Mouse (Mus musculus): ENCODE measurements around the gene Galnt17. TPM values are rescaled to one million over a fixed set of nuclear protein-coding genes. Genes with fewer than 3 reads are reported as not detected.

Galnt17 gene
- polyA plus RNA-seq, 1 experiment from 2014 or later: 1.5 TPM

- no peak for ATAC-seq (ENCODE audit: insufficient read depth, low FRiP score, low TSS enrichment)
- Histone ChIP-seq H3K4me3 (ENCODE audit: low read depth, low read length) (no peak overlapping the region), H3K36me3 (ENCODE audit: control insufficient read depth, insufficient read depth, low read length) (no peaks in the 10 kb centered on the region), H3K9me3 (ENCODE audit: control insufficient read depth, low read length) (no peaks in the 10 kb centered on the region), H3K27ac (ENCODE audit: low read depth, low read length) (no peak overlapping the region), H3K4me2 (ENCODE audit: low read depth) (no peak overlapping the region), H3K27me3 (ENCODE audit: control insufficient read depth, insufficient read depth, low read length) (no peaks in the 10 kb centered on the region), H3K9ac (ENCODE audit: low read length) (no peak overlapping the region), H3K4me1 (ENCODE audit: control insufficient read depth, insufficient read depth, low read length) (no peaks in the 10 kb centered on the region)
- DNase-seq (ENCODE audit: low spot score): no peak
- 85% methylated on average over 2 of the region's 2 CpGs for WGBS
Measured at GRCm38 (mm10) chr5:131266291-131266690, 42.0 kb downstream of the Galnt17 start.

- Histone ChIP-seq H3K9me3 (ENCODE audit: control insufficient read depth, low read length) (no peaks in the 10 kb centered on the region), H3K4me3 (ENCODE audit: low read depth, low read length) (no peak overlapping the region), H3K27ac (ENCODE audit: low read depth, low read length) (no peak overlapping the region), H3K4me1 (ENCODE audit: control insufficient read depth, insufficient read depth, low read length) (no peaks in the 10 kb centered on the region), H3K9ac (ENCODE audit: low read length) (no peak overlapping the region), H3K4me2 (ENCODE audit: low read depth) (no peak overlapping the region), H3K36me3 (ENCODE audit: control insufficient read depth, insufficient read depth, low read length) (no peaks in the 10 kb centered on the region), H3K27me3 (ENCODE audit: control insufficient read depth, insufficient read depth, low read length) (no peaks in the 10 kb centered on the region)
- no peak for DNase-seq (ENCODE audit: low spot score)
- ATAC-seq (ENCODE audit: insufficient read depth, low FRiP score, low TSS enrichment): no peak
- 66% methylated on average over 11 of the region's 11 CpGs for WGBS
Measured at GRCm38 (mm10) chr5:131264145-131264544, 44.2 kb downstream of the Galnt17 start.

GRCm38 (mm10) chr5:131250701-131251636 lies 57.3 kb downstream of the Galnt17 start:
- Histone ChIP-seq H3K36me3 (ENCODE audit: control insufficient read depth, insufficient read depth, low read length) (no peaks in the 10 kb centered on the region), H3K9me3 (ENCODE audit: control insufficient read depth, low read length) (no peaks in the 10 kb centered on the region), H3K9ac (ENCODE audit: low read length) (no peak overlapping the region), H3K4me2 (ENCODE audit: low read depth) (no peak overlapping the region), H3K4me3 (ENCODE audit: low read depth, low read length) (no peak overlapping the region), H3K27ac (ENCODE audit: low read depth, low read length) (no peak overlapping the region), H3K27me3 (ENCODE audit: control insufficient read depth, insufficient read depth, low read length) (no peaks in the 10 kb centered on the region), H3K4me1 (ENCODE audit: control insufficient read depth, insufficient read depth, low read length) (no peaks in the 10 kb centered on the region)
- DNase-seq (ENCODE audit: low spot score) (no peak), ATAC-seq (ENCODE audit: insufficient read depth, low FRiP score, low TSS enrichment) (no peak)
- WGBS: 87% methylated on average over 8 of the region's 8 CpGs

GRCm38 (mm10) chr5:131248416-131248815 lies 59.9 kb downstream of the Galnt17 start:
- Histone ChIP-seq H3K27ac (ENCODE audit: low read depth, low read length) (no peak overlapping the region), H3K27me3 (ENCODE audit: control insufficient read depth, insufficient read depth, low read length) (no peaks in the 10 kb centered on the region), H3K4me2 (ENCODE audit: low read depth) (no peak overlapping the region), H3K9me3 (ENCODE audit: control insufficient read depth, low read length) (no peaks in the 10 kb centered on the region), H3K4me3 (ENCODE audit: low read depth, low read length) (no peak overlapping the region), H3K9ac (ENCODE audit: low read length) (no peak overlapping the region), H3K4me1 (ENCODE audit: control insufficient read depth, insufficient read depth, low read length) (no peaks in the 10 kb centered on the region), H3K36me3 (ENCODE audit: control insufficient read depth, insufficient read depth, low read length) (no peaks in the 10 kb centered on the region)
- DNase-seq (ENCODE audit: low spot score) (no peak), ATAC-seq (ENCODE audit: insufficient read depth, low FRiP score, low TSS enrichment) (no peak)
- WGBS: 90% methylated on average over 3 of the region's 3 CpGs

GRCm38 (mm10) chr5:131246591-131246990 lies 61.7 kb downstream of the Galnt17 start:
- no peaks in the 10 kb centered on the region for H3K9me3 ChIP-seq (ENCODE audit: control insufficient read depth, low read length)
- H3K9ac ChIP-seq (ENCODE audit: low read length): no peak overlapping the region
- no peak overlapping the region for H3K4me3 ChIP-seq (ENCODE audit: low read depth, low read length)
- no peak for ATAC-seq (ENCODE audit: insufficient read depth, low FRiP score, low TSS enrichment)
- H3K4me2 ChIP-seq (ENCODE audit: low read depth): no peak overlapping the region
- WGBS: over 99% methylated on average over 6 of the region's 6 CpGs
- H3K27ac ChIP-seq (ENCODE audit: low read depth, low read length): no peak overlapping the region
- no peaks in the 10 kb centered on the region for H3K4me1 ChIP-seq (ENCODE audit: control insufficient read depth, insufficient read depth, low read length)
- H3K27me3 ChIP-seq (ENCODE audit: control insufficient read depth, insufficient read depth, low read length): no peaks in the 10 kb centered on the region
- DNase-seq (ENCODE audit: low spot score): no peak
- no peaks in the 10 kb centered on the region for H3K36me3 ChIP-seq (ENCODE audit: control insufficient read depth, insufficient read depth, low read length)

- H3K36me3 ChIP-seq (ENCODE audit: control insufficient read depth, insufficient read depth, low read length): no peaks in the 10 kb centered on the region
- DNase-seq (ENCODE audit: low spot score) (no peak), ATAC-seq (ENCODE audit: insufficient read depth, low FRiP score, low TSS enrichment) (no peak)
- 92% methylated on average over 4 of the region's 4 CpGs for WGBS
- no peaks in the 10 kb centered on the region for H3K9me3 ChIP-seq (ENCODE audit: control insufficient read depth, low read length)
- H3K4me2 ChIP-seq (ENCODE audit: low read depth): no peak overlapping the region
- no peak overlapping the region for H3K27ac ChIP-seq (ENCODE audit: low read depth, low read length)
- no peak overlapping the region for H3K9ac ChIP-seq (ENCODE audit: low read length)
- no peak overlapping the region for H3K4me3 ChIP-seq (ENCODE audit: low read depth, low read length)
- no peaks in the 10 kb centered on the region for H3K4me1 ChIP-seq (ENCODE audit: control insufficient read depth, insufficient read depth, low read length)
- no peaks in the 10 kb centered on the region for H3K27me3 ChIP-seq (ENCODE audit: control insufficient read depth, insufficient read depth, low read length)
Measured at GRCm38 (mm10) chr5:131241689-131242088, 66.6 kb downstream of the Galnt17 start.

- no peak overlapping the region for H3K27ac ChIP-seq (ENCODE audit: low read depth, low read length)
- no peak overlapping the region for H3K9ac ChIP-seq (ENCODE audit: low read length)
- ATAC-seq (ENCODE audit: insufficient read depth, low FRiP score, low TSS enrichment) (no peak), DNase-seq (ENCODE audit: low spot score) (no peak)
- no peaks in the 10 kb centered on the region for H3K36me3 ChIP-seq (ENCODE audit: control insufficient read depth, insufficient read depth, low read length)
- WGBS: 91% methylated on average over 3 of the region's 3 CpGs
- H3K27me3 ChIP-seq (ENCODE audit: control insufficient read depth, insufficient read depth, low read length): no peaks in the 10 kb centered on the region
- no peak overlapping the region for H3K4me3 ChIP-seq (ENCODE audit: low read depth, low read length)
- no peaks in the 10 kb centered on the region for H3K9me3 ChIP-seq (ENCODE audit: control insufficient read depth, low read length)
- no peaks in the 10 kb centered on the region for H3K4me1 ChIP-seq (ENCODE audit: control insufficient read depth, insufficient read depth, low read length)
- no peak overlapping the region for H3K4me2 ChIP-seq (ENCODE audit: low read depth)
Measured at GRCm38 (mm10) chr5:131239813-131240212, 68.5 kb downstream of the Galnt17 start.

- no peak overlapping the region for H3K9ac ChIP-seq (ENCODE audit: low read length)
- H3K27ac ChIP-seq (ENCODE audit: low read depth, low read length): no peak overlapping the region
- WGBS: 94% methylated on average over 8 of the region's 8 CpGs
- ATAC-seq (ENCODE audit: insufficient read depth, low FRiP score, low TSS enrichment) (no peak), DNase-seq (ENCODE audit: low spot score) (no peak)
- no peaks in the 10 kb centered on the region for H3K4me1 ChIP-seq (ENCODE audit: control insufficient read depth, insufficient read depth, low read length)
- H3K4me2 ChIP-seq (ENCODE audit: low read depth): no peak overlapping the region
- no peaks in the 10 kb centered on the region for H3K27me3 ChIP-seq (ENCODE audit: control insufficient read depth, insufficient read depth, low read length)
- H3K4me3 ChIP-seq (ENCODE audit: low read depth, low read length): no peak overlapping the region
- no peaks in the 10 kb centered on the region for H3K9me3 ChIP-seq (ENCODE audit: control insufficient read depth, low read length)
- no peaks in the 10 kb centered on the region for H3K36me3 ChIP-seq (ENCODE audit: control insufficient read depth, insufficient read depth, low read length)
Measured at GRCm38 (mm10) chr5:131236906-131237305, 71.4 kb downstream of the Galnt17 start.

- H3K27ac ChIP-seq (ENCODE audit: low read depth, low read length): no peak overlapping the region
- H3K4me2 ChIP-seq (ENCODE audit: low read depth): no peak overlapping the region
- H3K9ac ChIP-seq (ENCODE audit: low read length): no peak overlapping the region
- no peak overlapping the region for H3K4me3 ChIP-seq (ENCODE audit: low read depth, low read length)
- ATAC-seq (ENCODE audit: insufficient read depth, low FRiP score, low TSS enrichment): no peak
- no peaks in the 10 kb centered on the region for H3K4me1 ChIP-seq (ENCODE audit: control insufficient read depth, insufficient read depth, low read length)
- WGBS: 91% methylated on average over 8 of the region's 8 CpGs
- no peaks in the 10 kb centered on the region for H3K27me3 ChIP-seq (ENCODE audit: control insufficient read depth, insufficient read depth, low read length)
- no peak for DNase-seq (ENCODE audit: low spot score)
- H3K9me3 ChIP-seq (ENCODE audit: control insufficient read depth, low read length): no peaks in the 10 kb centered on the region
- H3K36me3 ChIP-seq (ENCODE audit: control insufficient read depth, insufficient read depth, low read length): no peaks in the 10 kb centered on the region
Measured at GRCm38 (mm10) chr5:131233828-131234227, 74.5 kb downstream of the Galnt17 start.
